Mouse (Mus musculus) neural tube, embryonic 14.5 days (tissue): ENCODE measurements around the gene Ptgds. TPM values are rescaled to one million over a fixed set of nuclear protein-coding genes. Genes with fewer than 3 reads are reported as not detected.

ENCODE experiments used
- ATAC-seq: fragments of 200-750 bp; cut with Nextera tagmentation; 2 replicates; pipeline ENCODE4 v1.8.0; 2017; ENCODE audit warnings: low read depth, mild to moderate bottlenecking, moderate TSS enrichment, moderate library complexity
- H3K27ac ChIP-seq: fragments of 300-500 bp; sonication (generic); 2 replicates; pipeline ENCODE4 v1.5.1; 2014; ENCODE audit warnings: low read depth, mild to moderate bottlenecking, control low read depth, low read length, moderate library complexity, mixed read lengths
- H3K27me3 ChIP-seq: fragments of 300-500 bp; sonication (generic); 2 replicates; pipeline ENCODE4 v1.6.1; 2014; ENCODE audit warnings: low read length; ENCODE audit not compliant: control insufficient read depth, insufficient read depth
- H3K36me3 ChIP-seq: fragments of 300-500 bp; sonication (generic); 2 replicates; pipeline ENCODE4 v1.6.1; 2014; ENCODE audit warnings: low read length, mixed read lengths; ENCODE audit not compliant: control insufficient read depth, insufficient read depth
- H3K4me1 ChIP-seq: fragments of 300-500 bp; sonication (generic); 2 replicates; pipeline ENCODE4 v1.6.1; 2014; ENCODE audit warnings: low read length; ENCODE audit not compliant: control insufficient read depth, insufficient read depth
- H3K4me2 ChIP-seq: fragments of 300-500 bp; sonication (generic); 2 replicates; pipeline ENCODE4 v1.6.1; 2014; ENCODE audit warnings: mild to moderate bottlenecking, low read depth, low read length, control low read depth
- H3K4me3 ChIP-seq: fragments of 300-500 bp; sonication (generic); 2 replicates; pipeline ENCODE4 v1.5.1; 2014; ENCODE audit warnings: low read depth, low read length, control low read depth, mixed read lengths
- H3K9ac ChIP-seq: fragments of 300-500 bp; sonication (generic); replicated peaks from 2 replicates; pipeline ENCODE4 v1.6.1; 2014; ENCODE audit warnings: low read depth, mild to moderate bottlenecking, control low read depth, low read length, mixed read lengths
- H3K9me3 ChIP-seq: fragments of 300-500 bp; sonication (generic); 2 replicates; pipeline ENCODE4 v1.6.1; 2016; ENCODE audit warnings: low read length; ENCODE audit not compliant: control insufficient read depth
- WGBS: fragments of 180-500 bp; shearing (Covaris S2); extraction: QIAGEN DNeasy Blood & Tissue Kit; methylation state at CpG from one replicate; pipeline ENCODE4 v1.1.7; 2014; 5-methylcytosine and 5-hydroxymethylcytosine counted together
- polyA plus RNA-seq: library from polyadenylated mRNA; unstranded; fragments of >200 nt; fragmentation: Nextera tagmentation; extraction: Ambion mirVana; gene quantifications from 2 replicates; pipeline ENCODE4 v1.2.1, GENCODE M21; 2014

Gene Ptgds
- 5.6 and 87.6 TPM in 2 replicates for polyA plus RNA-seq

DNA sequence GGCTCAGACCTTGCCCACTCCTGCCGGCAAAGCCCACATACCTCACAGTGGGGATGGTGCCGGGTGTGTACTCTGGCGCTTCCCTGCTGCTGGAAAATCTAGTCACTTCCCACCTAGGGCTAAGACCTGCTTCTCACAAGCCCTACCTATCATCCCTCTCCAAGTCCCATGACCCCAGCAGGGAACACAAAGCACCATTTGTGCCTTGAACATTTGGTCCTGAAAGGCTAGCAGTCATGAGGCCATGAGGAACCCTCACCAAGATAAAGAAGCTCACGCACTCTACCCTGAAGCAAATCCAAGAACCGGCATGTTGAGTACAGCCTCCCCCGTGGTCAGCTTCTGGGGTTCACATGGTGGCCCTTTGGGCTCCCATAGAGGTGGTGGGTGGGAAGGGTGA is at the start of gene Ptgds:
TSS of gene Ptgds (minus strand) at position 78 of the 400 bp plus-strand sequence.
- no peak for ATAC-seq
- Histone ChIP-seq H3K27ac (peak within 1 kb of the TSS; percentile 45; the same call in 1 of the 2 replicates), H3K4me1 (peaks cover 6% of the 10 kb centered on the region; the same call in 1 of the 2 replicates), H3K27me3 (no peaks in the 10 kb centered on the region), H3K36me3 (no peaks in the 10 kb centered on the region), H3K9me3 (no peaks in the 10 kb centered on the region), H3K4me3 (no peak within 1 kb of the TSS), H3K9ac (no peak within 1 kb of the TSS), H3K4me2 (no peak within 1 kb of the TSS)
- 67% methylated on average over 6 of the region's 6 CpGs for WGBS

DNA sequence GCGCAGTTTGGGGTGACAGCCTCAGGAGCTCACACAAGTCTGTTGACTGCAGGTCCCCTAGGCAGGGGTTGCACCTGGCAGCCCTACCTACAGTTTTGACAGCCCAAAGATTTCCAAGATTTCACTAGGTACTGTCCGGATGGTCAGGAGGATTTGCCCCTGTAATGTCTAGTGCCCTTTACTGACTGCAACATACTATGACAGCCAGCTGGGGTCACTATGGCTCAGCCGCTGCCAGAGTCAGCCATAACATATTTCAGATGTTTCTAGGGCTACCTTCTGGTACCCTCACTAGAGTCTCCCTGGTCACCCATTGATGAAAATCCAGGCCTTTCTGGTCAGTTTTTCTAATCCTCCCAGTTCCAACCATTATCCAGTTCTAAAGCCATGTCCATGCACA is 40.1 kb upstream of the Ptgds start:
- peaks cover 8% of the 10 kb centered on the region; the same call in 1 of the 2 replicates for H3K36me3 ChIP-seq
- no peaks in the 10 kb centered on the region for H3K27me3 ChIP-seq
- H3K9ac ChIP-seq, result no peak overlapping the region
- 74% methylated on average over 3 of the region's 3 CpGs for WGBS
- no peaks in the 10 kb centered on the region for H3K4me1 ChIP-seq
- H3K4me2 ChIP-seq, result no peak overlapping the region
- ATAC-seq, result no peak
- no peak overlapping the region for H3K4me3 ChIP-seq
- no peaks in the 10 kb centered on the region for H3K9me3 ChIP-seq
- no peak overlapping the region for H3K27ac ChIP-seq

DNA sequence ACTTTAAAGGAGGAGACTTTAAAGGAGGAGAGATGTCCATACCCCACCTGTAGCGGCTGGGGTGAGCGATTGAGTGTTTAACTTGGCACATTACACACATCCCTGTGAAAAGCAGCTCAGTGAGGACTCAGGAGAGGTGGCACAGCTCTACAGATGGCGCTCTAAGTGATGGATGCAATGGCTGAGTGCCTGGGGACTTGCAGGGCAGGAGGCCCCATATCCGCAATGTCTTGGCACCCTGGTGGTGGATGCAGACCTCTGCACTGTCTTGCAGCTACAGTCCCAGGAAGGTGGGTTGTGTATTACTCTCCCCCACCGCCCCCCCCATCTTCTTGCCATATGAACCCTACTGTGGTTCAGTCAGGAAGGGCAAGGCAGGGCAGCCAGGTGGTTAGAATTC is 37.1 kb upstream of the Ptgds start:
- no peak overlapping the region for H3K4me2 ChIP-seq
- H3K4me1 ChIP-seq, result peaks cover 2% of the 10 kb centered on the region
- no peak overlapping the region for H3K4me3 ChIP-seq
- H3K36me3 ChIP-seq, result peaks cover 18% of the 10 kb centered on the region; the same call in 1 of the 2 replicates
- H3K9me3 ChIP-seq, result no peaks in the 10 kb centered on the region
- 46% methylated on average over 5 of the region's 5 CpGs for WGBS
- no peaks in the 10 kb centered on the region for H3K27me3 ChIP-seq
- peak; percentile 32; the same call in 1 of the 2 replicates for ATAC-seq
- H3K27ac ChIP-seq, result no peak overlapping the region
- no peak overlapping the region for H3K9ac ChIP-seq

DNA sequence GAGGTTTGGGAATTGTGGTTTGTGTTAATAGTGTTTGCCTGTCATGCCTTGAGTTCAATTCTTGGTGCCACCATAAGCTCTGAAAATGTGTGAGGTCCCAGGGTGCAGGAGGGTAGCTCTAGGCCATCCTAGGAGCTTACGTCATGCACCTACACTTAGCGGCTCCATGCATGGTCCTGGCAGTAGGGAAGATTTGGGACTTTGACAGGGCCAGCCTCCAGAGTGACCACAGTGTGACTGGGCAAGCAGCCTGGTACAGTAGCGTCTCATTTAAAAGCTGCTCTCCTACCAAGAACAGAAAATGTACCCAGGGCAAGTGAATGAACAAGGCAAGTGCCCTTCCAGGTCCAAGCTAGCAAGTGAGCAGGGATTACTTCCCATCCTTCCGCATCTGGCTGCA is 36.0 kb upstream of the Ptgds start:
- 94% methylated on average over 4 of the region's 4 CpGs for WGBS

DNA sequence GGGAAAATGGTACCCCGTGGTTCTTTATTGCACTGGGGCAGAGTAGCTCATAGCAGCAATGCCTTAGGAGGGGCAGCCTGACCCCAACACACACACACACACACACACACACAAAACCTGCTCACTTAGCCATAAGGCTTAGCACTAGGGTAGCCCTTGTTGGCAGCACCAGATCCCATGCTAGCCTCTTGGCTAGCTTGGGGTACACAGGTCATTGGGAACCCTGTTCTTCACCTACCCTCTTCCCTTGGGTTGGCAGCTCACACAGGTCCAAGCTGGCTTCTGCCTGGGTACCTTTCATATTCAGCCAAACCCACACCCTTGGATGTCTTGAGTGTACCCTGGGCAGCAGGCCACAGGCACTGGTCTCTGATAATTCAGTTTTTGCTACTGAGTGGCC is 35.2 kb upstream of the Ptgds start:
- Histone ChIP-seq H3K27me3 (no peaks in the 10 kb centered on the region), H3K4me3 (no peak overlapping the region), H3K9ac (no peak overlapping the region), H3K36me3 (peaks cover 18% of the 10 kb centered on the region; the same call in 1 of the 2 replicates), H3K9me3 (no peaks in the 10 kb centered on the region), H3K4me2 (no peak overlapping the region), H3K4me1 (peaks cover 13% of the 10 kb centered on the region), H3K27ac (no peak overlapping the region)
- ATAC-seq, result no peak
- 80% methylated on average over 1 of the region's 1 CpGs for WGBS

More for the DNA sequence above, 36.0 kb upstream of the Ptgds start:
- Histone ChIP-seq H3K36me3 (peaks cover 18% of the 10 kb centered on the region; the same call in 1 of the 2 replicates), H3K9me3 (no peaks in the 10 kb centered on the region), H3K4me3 (no peak overlapping the region), H3K4me2 (no peak overlapping the region), H3K27me3 (no peaks in the 10 kb centered on the region), H3K4me1 (peaks cover 10% of the 10 kb centered on the region), H3K27ac (no peak overlapping the region), H3K9ac (no peak overlapping the region)
- no peak for ATAC-seq

DNA sequence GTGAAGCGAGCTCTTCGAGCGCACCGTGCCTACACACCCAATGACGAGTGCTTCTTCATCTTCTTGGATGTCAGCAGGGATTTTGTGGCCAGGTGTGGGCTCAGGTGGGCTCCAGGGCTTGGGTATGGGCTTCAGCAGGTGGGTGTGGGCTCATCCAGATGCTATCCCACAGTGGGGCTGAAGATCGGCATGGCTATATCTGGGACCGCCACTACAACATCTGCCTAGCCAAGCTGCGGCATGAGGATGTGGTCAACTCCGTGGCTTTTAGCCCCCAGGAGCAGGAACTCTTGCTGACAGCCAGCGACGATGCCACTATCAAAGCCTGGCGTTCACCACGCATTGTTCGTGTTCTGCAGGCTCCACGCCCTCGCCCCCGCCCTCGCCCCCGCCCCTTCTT is 34.7 kb upstream of the Ptgds start:
- no peak overlapping the region for H3K4me2 ChIP-seq
- H3K27ac ChIP-seq, result no peak overlapping the region
- no peak overlapping the region for H3K9ac ChIP-seq
- no peak overlapping the region for H3K4me3 ChIP-seq
- H3K9me3 ChIP-seq, result no peaks in the 10 kb centered on the region
- ATAC-seq, result no peak
- WGBS, result 94% methylated on average over 19 of the region's 19 CpGs
- H3K27me3 ChIP-seq, result no peaks in the 10 kb centered on the region
- peaks cover 18% of the 10 kb centered on the region; the same call in 1 of the 2 replicates for H3K36me3 ChIP-seq
- peaks cover 13% of the 10 kb centered on the region for H3K4me1 ChIP-seq

DNA sequence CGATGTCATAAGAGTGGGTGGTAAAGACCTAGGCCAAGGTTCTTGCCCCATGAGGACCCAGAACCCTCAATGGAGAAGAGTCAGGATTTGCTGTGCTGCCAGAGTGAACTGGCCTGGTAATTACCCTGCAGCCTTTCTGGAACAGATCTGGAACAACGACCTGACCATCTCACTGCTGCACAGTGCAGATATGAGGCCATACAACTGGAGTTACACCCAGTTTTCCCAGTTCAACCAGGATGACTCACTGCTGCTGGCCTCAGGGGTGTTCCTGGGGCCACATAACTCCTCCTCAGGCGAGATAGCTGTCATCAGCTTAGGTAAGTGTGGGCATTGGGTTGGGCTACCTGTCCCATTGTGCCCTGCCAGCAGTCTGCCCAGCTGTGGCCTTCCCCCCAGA is 32.9 kb upstream of the Ptgds start:
- ATAC-seq, result no peak
- H3K27ac ChIP-seq, result no peak overlapping the region
- no peak overlapping the region for H3K9ac ChIP-seq
- H3K27me3 ChIP-seq, result no peaks in the 10 kb centered on the region
- WGBS, result 87% methylated on average over 3 of the region's 3 CpGs
- H3K9me3 ChIP-seq, result no peaks in the 10 kb centered on the region
- no peak overlapping the region for H3K4me3 ChIP-seq
- H3K36me3 ChIP-seq, result peaks cover 18% of the 10 kb centered on the region; the same call in 1 of the 2 replicates
- H3K4me2 ChIP-seq, result no peak overlapping the region
- peaks cover 13% of the 10 kb centered on the region for H3K4me1 ChIP-seq

DNA sequence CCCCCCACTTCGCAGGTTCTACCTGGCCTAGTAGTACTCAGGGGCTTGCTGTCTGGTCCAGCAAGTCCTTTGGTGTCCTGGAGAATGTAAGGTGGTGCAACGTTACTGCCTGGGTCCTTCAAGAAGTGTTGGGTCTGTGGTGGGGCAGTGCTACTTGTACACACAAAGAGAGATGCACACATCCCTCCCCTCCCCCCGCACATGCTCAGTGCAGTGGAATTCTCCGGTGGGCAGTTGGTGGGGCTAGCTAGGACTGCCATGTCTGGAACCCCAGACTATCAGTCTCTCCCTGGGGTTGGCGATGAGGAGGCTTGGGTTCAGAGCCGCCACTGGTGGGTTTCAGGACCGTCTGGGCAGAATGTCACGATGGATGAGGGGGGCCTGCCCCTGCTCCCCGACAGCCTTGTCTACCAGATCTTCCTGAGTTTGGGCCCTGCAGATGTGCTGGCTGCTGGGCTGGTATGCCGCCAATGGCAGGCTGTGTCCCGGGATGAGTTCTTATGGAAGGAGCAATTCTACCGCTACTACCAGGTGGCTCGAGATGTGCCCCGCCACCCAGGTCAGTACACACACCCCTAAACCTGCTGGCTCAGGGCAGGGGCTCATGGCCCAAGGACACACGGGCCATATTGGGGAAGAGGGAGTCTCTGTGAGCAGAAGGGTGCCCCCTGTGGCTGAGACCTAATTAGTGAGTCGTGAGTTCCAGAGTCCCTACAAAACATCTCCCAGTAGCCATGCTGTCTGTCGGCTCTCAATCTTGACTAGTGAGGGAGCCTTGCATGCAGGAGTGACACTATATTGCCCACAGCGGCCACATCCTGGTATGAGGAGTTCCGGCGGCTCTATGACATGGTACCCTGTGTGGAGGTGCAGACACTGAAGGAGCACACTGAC is 32.0 kb upstream of the Ptgds start, which contains the start of gene C8g:
TSS of gene C8g (minus strand) at position 127 of the 894 bp plus-strand sequence.
- Histone ChIP-seq H3K27ac (peak within 1 kb of the TSS; percentile 85), H3K9me3 (no peaks in the 10 kb centered on the region), H3K4me3 (peak within 1 kb of the TSS; percentile 86), H3K9ac (peak within 1 kb of the TSS; percentile 95), H3K27me3 (no peaks in the 10 kb centered on the region), H3K4me1 (peaks cover 13% of the 10 kb centered on the region), H3K4me2 (peak within 1 kb of the TSS; percentile 95), H3K36me3 (peaks cover 18% of the 10 kb centered on the region; the same call in 1 of the 2 replicates)
- WGBS, result 75% methylated on average over 20 of the region's 20 CpGs
- ATAC-seq, result no peak
